Mouse (Mus musculus) embryonic fibroblast, embryonic 13.5 days (primary cell): ENCODE measurements at regions not wholly inside any gene's neighbourhood (a gene's known extent, or its start where the extent isn't known, plus 50 kb on each side); places are given as distances from the start of the nearest gene placed in this dataset.

Experiments used
- CTCF ChIP-seq: IDR thresholded peaks from 2 replicates; pipeline ENCODE4 v1.5.1; 2011; ENCODE audit warnings: mild to moderate bottlenecking, control low read depth, low read length, moderate library complexity, borderline replicate concordance; ENCODE audit not compliant: insufficient read depth
- POLR2A ChIP-seq: IDR thresholded peaks from 2 replicates; pipeline ENCODE4 v1.6.1; 2011; ENCODE audit warnings: low read depth, mild to moderate bottlenecking, control low read depth, low read length, moderate library complexity

DNA sequence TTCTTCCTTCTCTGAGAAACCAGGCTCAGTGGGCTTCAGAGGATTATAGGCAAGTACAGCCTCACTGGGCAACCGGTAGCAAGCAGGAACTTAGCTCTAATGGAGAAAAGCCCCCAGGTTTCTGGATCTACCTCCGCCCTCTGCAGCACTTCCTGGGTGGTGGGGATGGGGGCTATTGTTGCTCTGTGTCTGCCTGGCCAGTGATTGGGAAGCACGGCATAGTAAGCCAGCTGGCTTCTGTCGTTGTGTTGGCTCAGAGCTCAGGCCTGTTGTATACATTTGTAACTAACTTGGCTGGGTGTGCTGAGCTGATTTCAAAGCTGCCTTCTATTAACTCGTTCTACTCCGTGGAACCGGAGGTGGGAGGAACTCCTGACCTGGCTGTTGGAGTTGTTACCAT lies 58.9 kb upstream of the Gjb5 start:
- TF ChIP-seq POLR2A (no peak), CTCF (no peak)
